Mouse (Mus musculus) embryonic facial prominence, embryonic 14.5 days (tissue): ENCODE results near the gene Mpp3. TPM values are rescaled to one million over a fixed set of nuclear protein-coding genes. Genes with fewer than 3 reads are reported as not detected.

Experiments
- ATAC-seq: fragments of 200-750 bp; cut with Nextera tagmentation; 2 replicates; pipeline ENCODE4 v1.8.0; 2017; ENCODE audit warnings: low read depth, moderate number of reproducible peaks, moderate TSS enrichment
- DNase-seq: peaks from one replicate; pipeline ENCODE4 v3.0.0-alpha.2; 2015; ENCODE audit warnings: low spot score
- H3K27ac ChIP-seq: fragments of 300-500 bp; sonication (generic); replicated peaks from 2 replicates; pipeline ENCODE4 v1.5.1; 2014; ENCODE audit warnings: low read depth, mild to moderate bottlenecking, low read length, moderate library complexity
- H3K27me3 ChIP-seq: fragments of 300-500 bp; sonication (generic); replicated peaks from 2 replicates; pipeline ENCODE4 v1.6.1; 2014; ENCODE audit warnings: low read length; ENCODE audit not compliant: control insufficient read depth, insufficient read depth
- H3K36me3 ChIP-seq: fragments of 300-500 bp; sonication (generic); 2 replicates; pipeline ENCODE4 v1.6.1; 2014; ENCODE audit warnings: low read length, mixed read lengths; ENCODE audit not compliant: control insufficient read depth, insufficient read depth
- H3K4me1 ChIP-seq: fragments of 300-500 bp; sonication (generic); 2 replicates; pipeline ENCODE4 v1.6.1; 2014; ENCODE audit warnings: antibody characterized with exemption, low read length; ENCODE audit not compliant: control insufficient read depth, insufficient read depth
- H3K4me2 ChIP-seq: fragments of 300-500 bp; sonication (generic); 2 replicates; pipeline ENCODE4 v1.6.1; 2014; ENCODE audit warnings: low read depth, mild to moderate bottlenecking, low read length, moderate library complexity, mixed read lengths
- H3K4me3 ChIP-seq: fragments of 300-500 bp; sonication (generic); 2 replicates; pipeline ENCODE4 v1.5.1; 2014; ENCODE audit warnings: low read depth, mild to moderate bottlenecking, low read length
- H3K9ac ChIP-seq: fragments of 300-500 bp; sonication (generic); 2 replicates; pipeline ENCODE4 v1.6.1; 2014; ENCODE audit warnings: low read depth, mild to moderate bottlenecking, low read length, moderate library complexity, mixed read lengths
- H3K9me3 ChIP-seq: fragments of 300-500 bp; sonication (generic); 2 replicates; pipeline ENCODE4 v1.6.1; 2016; ENCODE audit warnings: low read length; ENCODE audit not compliant: control insufficient read depth
- WGBS: fragments of 180-500 bp; shearing (Covaris S2); extraction: QIAGEN DNeasy Blood & Tissue Kit; methylation state at CpG from one replicate; pipeline ENCODE4 v1.1.7; 2014; 5-methylcytosine and 5-hydroxymethylcytosine counted together
- polyA plus RNA-seq: library from polyadenylated mRNA; unstranded; fragments of >200 nt; fragmentation: Nextera tagmentation; extraction: Ambion mirVana; gene quantifications from 2 replicates; pipeline ENCODE4 v1.2.1, GENCODE M21; 2014

Mpp3 gene
- polyA plus RNA-seq, 1 experiment from 2014 or later = 6.3 TPM

- no peak overlapping the region for H3K27ac ChIP-seq
- 4% methylated on average over 23 of the region's 23 CpGs for WGBS
- peak overlapping the region; percentile 35 for H3K4me3 ChIP-seq
- H3K27me3 ChIP-seq = peaks cover 8% of the 10 kb centered on the region
- H3K4me2 ChIP-seq = peak overlapping the region; percentile 82
- 0 out of 2 replicates have a peak, but pooled peaks cover 37% of the 10 kb centered on the region for H3K36me3 ChIP-seq
- H3K9ac ChIP-seq = peak overlapping the region; percentile 39; the same call in 1 of the 2 replicates
- DNase-seq (peak; percentile 83), ATAC-seq (peak; percentile 64)
- no peaks in the 10 kb centered on the region for H3K4me1 ChIP-seq
- no peaks in the 10 kb centered on the region for H3K9me3 ChIP-seq
Observed at GRCm38 (mm10) chr11:102061236-102061940, 33.1 kb upstream of the Mpp3 start.

GRCm38 (mm10) chr11:102053847-102054246 lies 25.6 kb upstream of the Mpp3 start:
- ATAC-seq (no peak), DNase-seq (peak; percentile 40)
- H3K27ac ChIP-seq = no peak overlapping the region
- H3K36me3 ChIP-seq = 0 out of 2 replicates have a peak, but pooled peaks cover 13% of the 10 kb centered on the region
- H3K27me3 ChIP-seq = no peaks in the 10 kb centered on the region
- 29% methylated on average over 9 of the region's 9 CpGs for WGBS
- H3K9me3 ChIP-seq = no peaks in the 10 kb centered on the region
- no peaks in the 10 kb centered on the region for H3K4me1 ChIP-seq
- no peak overlapping the region for H3K4me2 ChIP-seq
- H3K4me3 ChIP-seq = no peak overlapping the region
- no peak overlapping the region for H3K9ac ChIP-seq

GRCm38 (mm10) chr11:102053183-102053582 lies 24.9 kb upstream of the Mpp3 start:
- H3K27ac ChIP-seq = no peak overlapping the region
- ATAC-seq (no peak), DNase-seq (no peak)
- 70% methylated on average over 7 of the region's 7 CpGs for WGBS
- no peak overlapping the region for H3K4me3 ChIP-seq
- no peaks in the 10 kb centered on the region for H3K27me3 ChIP-seq
- H3K4me2 ChIP-seq = no peak overlapping the region
- H3K4me1 ChIP-seq = no peaks in the 10 kb centered on the region
- H3K36me3 ChIP-seq = 0 out of 2 replicates have a peak, but pooled peaks cover 6% of the 10 kb centered on the region
- no peak overlapping the region for H3K9ac ChIP-seq
- H3K9me3 ChIP-seq = no peaks in the 10 kb centered on the region

DNA sequence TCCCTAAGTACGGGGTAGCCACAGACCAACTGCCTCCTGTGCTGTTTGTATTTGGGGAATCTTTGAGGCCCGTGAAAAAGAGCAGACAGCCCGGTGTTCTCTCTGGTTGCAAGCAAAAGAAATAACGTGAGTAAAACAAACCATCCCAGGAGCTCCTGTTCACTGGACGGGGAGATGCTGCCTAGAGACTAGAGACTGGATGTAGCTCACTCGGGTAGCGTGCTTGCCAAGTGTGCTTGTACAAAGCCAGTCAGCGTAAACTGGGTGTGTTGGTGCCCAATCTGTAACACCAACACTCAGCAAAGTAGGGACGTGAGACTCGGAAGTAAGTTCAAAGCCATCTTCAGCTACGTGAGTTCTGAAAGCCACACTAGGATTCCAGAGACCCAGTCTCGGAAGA lies 24.4 kb upstream of the Mpp3 start:
- 0 out of 2 replicates have a peak overlapping the region, but pooled peaks have one; percentile 15 for H3K27ac ChIP-seq
- WGBS = 80% methylated on average over 12 of the region's 12 CpGs
- H3K27me3 ChIP-seq = no peaks in the 10 kb centered on the region
- no peak overlapping the region for H3K4me2 ChIP-seq
- 0 out of 2 replicates have a peak, but pooled peaks cover 2% of the 10 kb centered on the region for H3K36me3 ChIP-seq
- H3K4me3 ChIP-seq = no peak overlapping the region
- no peaks in the 10 kb centered on the region for H3K9me3 ChIP-seq
- no peak for ATAC-seq
- no peak for DNase-seq
- no peaks in the 10 kb centered on the region for H3K4me1 ChIP-seq
- no peak overlapping the region for H3K9ac ChIP-seq

GRCm38 (mm10) chr11:102051954-102052353 lies 23.7 kb upstream of the Mpp3 start:
- H3K27ac ChIP-seq = 0 out of 2 replicates have a peak overlapping the region, but pooled peaks have one; percentile 15

GRCm38 (mm10) chr11:102051541-102051940 lies 23.3 kb upstream of the Mpp3 start:
- DNase-seq (no peak), ATAC-seq (no peak)
- no peaks in the 10 kb centered on the region for H3K36me3 ChIP-seq
- H3K9me3 ChIP-seq = no peaks in the 10 kb centered on the region
- WGBS = 65% methylated on average over 4 of the region's 4 CpGs
- no peak overlapping the region for H3K9ac ChIP-seq
- no peak overlapping the region for H3K4me3 ChIP-seq
- no peak overlapping the region for H3K27ac ChIP-seq
- H3K4me2 ChIP-seq = no peak overlapping the region
- no peaks in the 10 kb centered on the region for H3K4me1 ChIP-seq
- H3K27me3 ChIP-seq = no peaks in the 10 kb centered on the region

More at GRCm38 (mm10) chr11:102051954-102052353, 23.7 kb upstream of the Mpp3 start:
- no peaks in the 10 kb centered on the region for H3K4me1 ChIP-seq
- no peak overlapping the region for H3K9ac ChIP-seq
- 46% methylated on average over 4 of the region's 4 CpGs for WGBS
- H3K9me3 ChIP-seq = no peaks in the 10 kb centered on the region
- ATAC-seq = no peak
- no peaks in the 10 kb centered on the region for H3K36me3 ChIP-seq
- no peak overlapping the region for H3K4me2 ChIP-seq
- H3K4me3 ChIP-seq = no peak overlapping the region
- H3K27me3 ChIP-seq = no peaks in the 10 kb centered on the region
- DNase-seq = no peak

DNA sequence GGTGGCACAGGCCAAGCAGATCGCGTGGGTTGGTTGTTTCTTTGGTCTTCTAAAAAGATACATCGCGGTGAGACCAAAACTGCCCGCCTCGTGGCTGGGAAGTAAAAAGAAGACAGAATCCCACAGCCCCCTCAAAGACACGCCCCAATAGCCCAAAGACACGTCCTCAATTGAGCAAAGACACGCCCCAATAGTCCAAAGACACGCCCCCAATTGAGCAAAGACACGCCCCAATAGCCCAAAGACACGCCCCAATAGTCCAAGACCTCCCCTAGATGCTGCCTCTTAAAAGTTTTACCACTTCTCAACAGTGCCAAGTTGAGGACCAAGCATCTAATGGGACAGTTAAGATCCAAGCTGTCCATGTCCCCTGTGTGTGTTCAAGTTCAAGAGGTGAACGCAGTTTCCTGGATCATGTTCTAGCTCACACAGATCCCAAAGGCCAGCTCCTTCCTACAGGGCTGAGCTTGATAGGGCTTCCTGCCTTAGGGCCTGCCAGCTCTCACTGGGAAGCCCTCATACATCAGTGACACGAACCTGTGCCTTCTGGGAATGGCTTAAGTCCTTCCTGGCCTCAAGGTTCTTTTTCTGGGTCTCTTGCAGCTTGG lies 21.7 kb upstream of the Mpp3 start:
- no peak overlapping the region for H3K4me2 ChIP-seq

DNA sequence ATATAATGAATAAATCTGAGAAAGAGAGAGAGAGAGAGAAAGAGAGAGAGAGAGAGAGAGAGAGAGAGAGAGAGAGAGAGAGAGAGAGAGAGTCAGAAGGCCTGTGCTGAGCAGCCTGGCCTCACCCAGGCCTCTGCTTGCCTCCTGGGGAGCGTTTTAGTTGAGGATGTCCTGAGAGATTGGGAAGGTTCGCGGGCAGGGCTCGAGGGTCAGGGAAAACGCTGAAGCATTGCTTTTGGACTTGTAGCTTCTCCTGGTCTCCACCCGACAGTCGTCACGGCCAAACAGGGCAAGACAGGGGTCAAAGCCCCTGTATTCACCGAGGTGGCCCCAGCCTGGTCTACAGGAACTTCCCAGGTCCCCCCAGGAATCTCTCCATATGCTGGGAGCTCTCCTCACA lies 18.3 kb upstream of the Mpp3 start:
- H3K9me3 ChIP-seq = peaks cover 15% of the 10 kb centered on the region; the same call in 1 of the 2 replicates
- no peaks in the 10 kb centered on the region for H3K36me3 ChIP-seq
- ATAC-seq = no peak
- no peaks in the 10 kb centered on the region for H3K4me1 ChIP-seq
- no peak overlapping the region for H3K9ac ChIP-seq
- H3K27me3 ChIP-seq = no peaks in the 10 kb centered on the region
- DNase-seq = no peak
- no peak overlapping the region for H3K27ac ChIP-seq
- no peak overlapping the region for H3K4me2 ChIP-seq
- no peak overlapping the region for H3K4me3 ChIP-seq
- whole genome bisulfite sequencing = 75% methylated on average over 9 of the region's 9 CpGs

More for the DNA sequence above, 21.7 kb upstream of the Mpp3 start:
- no peaks in the 10 kb centered on the region for H3K27me3 ChIP-seq
- no peak overlapping the region for H3K4me3 ChIP-seq
- H3K4me1 ChIP-seq = no peaks in the 10 kb centered on the region
- H3K9me3 ChIP-seq = peaks cover 11% of the 10 kb centered on the region; the same call in 1 of the 2 replicates
- H3K9ac ChIP-seq = no peak overlapping the region
- WGBS = 53% methylated on average over 14 of the region's 14 CpGs
- ATAC-seq (no peak), DNase-seq (no peak)
- H3K27ac ChIP-seq = no peak overlapping the region
- no peaks in the 10 kb centered on the region for H3K36me3 ChIP-seq
